8 mouse cellular contexts compared by ENCODE assay signal in genomic region chr17:47597838-47598579, GRCm38 (mm10). TPM values are rescaled to one million over a fixed set of nuclear protein-coding genes. Genes with fewer than 3 reads are reported as not detected.
DNase-seq lines count a peak whose midpoint lies in the region; ATAC-seq lines count a peak whose summit lies in the region.

No protein-coding gene starts in this region.

- peak overlapping the region; percentile 95; the same call in 1 of the 2 replicates for H3K9ac ChIP-seq in embryonic facial prominence, embryonic 14.5 days (ENCODE audit: low read depth, low read length)

- peak overlapping the region; percentile 99 for H3K27ac ChIP-seq in embryonic facial prominence, embryonic 14.5 days (replicated peaks; ENCODE audit: low read depth, low read length)

- WGBS in embryonic facial prominence, embryonic 14.5 days, result 25% methylated on average over 10 of the region's 10 CpGs

- no peak for ATAC-seq in embryonic facial prominence, embryonic 14.5 days (ENCODE audit: low read depth)
- ATAC-seq in frontal cortex, adult (ENCODE audit: low TSS enrichment), result no peak

- peaks cover 61% of the 10 kb centered on the region for H3K36me3 ChIP-seq in embryonic facial prominence, embryonic 14.5 days (ENCODE audit: control insufficient read depth, insufficient read depth, low read length)

- 0 out of 2 replicates have a peak overlapping the region, but pooled peaks have one; percentile 93 for H3K4me3 ChIP-seq in embryonic facial prominence, embryonic 14.5 days (ENCODE audit: low read depth, low read length)

- peak overlapping the region; percentile 90 for H3K4me2 ChIP-seq in embryonic facial prominence, embryonic 14.5 days (ENCODE audit: low read depth, low read length)

- H3K9me3 ChIP-seq in embryonic facial prominence, embryonic 14.5 days (ENCODE audit: control insufficient read depth, low read length), result no peaks in the 10 kb centered on the region

- H3K4me1 ChIP-seq in embryonic facial prominence, embryonic 14.5 days (ENCODE audit: control insufficient read depth, insufficient read depth, low read length), result peaks cover 16% of the 10 kb centered on the region

- DNase-seq in right cerebral cortex, postnatal 25 days, result peak; percentile 33
- DNase-seq in right cerebral cortex, postnatal 14 days, result no peak
- DNase-seq in adrenal gland, postnatal 10 days, result peak; percentile 61
- no peak for DNase-seq in embryonic facial prominence, embryonic 14.5 days (ENCODE audit: low spot score)
- DNase-seq in induced T-regulatory cell, adult 2 months (ENCODE audit: low read depth), result peak; percentile 85
- peak; percentile 75 for DNase-seq in lung, postnatal 10 days
- DNase-seq in spleen, postnatal 10 days (ENCODE audit: low spot score in 2 of 2), result peak; percentile 71 to 79

- no peaks in the 10 kb centered on the region for H3K27me3 ChIP-seq in embryonic facial prominence, embryonic 14.5 days (replicated peaks; ENCODE audit: control insufficient read depth, insufficient read depth, low read length)

RNA-seq across cellular contexts. Expression of gene Bysl, which starts 13.3 kb away (rescaled TPM):
- total RNA-seq in adrenal gland, postnatal 10 days (2021), result 10 to 100 TPM; 14.1 to 16.6 TPM
- polyA plus RNA-seq in embryonic facial prominence, embryonic 14.5 days (2014; fragmentation: Nextera tagmentation; extraction: Ambion mirVana), result 21.3 and 22.4 TPM in 2 replicates

RNA-seq across cellular contexts. Expression of gene Med20, which starts 13.4 kb away (rescaled TPM):
- 10 to 100 TPM; 38.1 to 39.8 TPM for total RNA-seq in adrenal gland, postnatal 10 days (2021)
- 47.7 and 50.2 TPM in 2 replicates for polyA plus RNA-seq in embryonic facial prominence, embryonic 14.5 days (2014; fragmentation: Nextera tagmentation; extraction: Ambion mirVana)

RNA-seq across cellular contexts. Expression of gene Gm20517, which starts 13.4 kb away (rescaled TPM):
- 1 to 10 TPM; 2.8 to 5.5 TPM for total RNA-seq in adrenal gland, postnatal 10 days (2021)
- polyA plus RNA-seq in embryonic facial prominence, embryonic 14.5 days (2014; fragmentation: Nextera tagmentation; extraction: Ambion mirVana), result 1.4 and 1.9 TPM in 2 replicates

RNA-seq across cellular contexts. Expression of gene Usp49, which starts 32.5 kb away (rescaled TPM):
- 1 to 10 TPM; 6.8 to 9.0 TPM for total RNA-seq in adrenal gland, postnatal 10 days (2021)
- polyA plus RNA-seq in embryonic facial prominence, embryonic 14.5 days (2014; fragmentation: Nextera tagmentation; extraction: Ambion mirVana), result 3.8 and 4.1 TPM in 2 replicates

Comparison
In these comparisons a context has a peak if more than half of its experiments do, and no peak if none do; other contexts are left out.
1. DNase-seq: peak in right cerebral cortex, postnatal 25 days (single experiment), adrenal gland, postnatal 10 days (single experiment), induced T-regulatory cell, adult 2 months (single experiment), lung, postnatal 10 days (single experiment) and spleen, postnatal 10 days (2 of 2); none in right cerebral cortex, postnatal 14 days (single experiment) and embryonic facial prominence, embryonic 14.5 days (single experiment).